Mouse (Mus musculus): ENCODE results near the gene Hus1b.

Gene Hus1b

GRCm38 (mm10) chr13:30947540-30947939 lies at the start of gene Hus1b:
TSS of gene Hus1b (minus strand) at chr13:30947759.
- DNase-seq (ENCODE audit: low read depth in 2 of 2, low spot score in 2 of 2): no peak

GRCm38 (mm10) chr13:30994249-30994858 lies 46.8 kb upstream of the Hus1b start:
- no peak for DNase-seq (ENCODE audit: low read depth in 2 of 2, low spot score in 2 of 2)

DNA sequence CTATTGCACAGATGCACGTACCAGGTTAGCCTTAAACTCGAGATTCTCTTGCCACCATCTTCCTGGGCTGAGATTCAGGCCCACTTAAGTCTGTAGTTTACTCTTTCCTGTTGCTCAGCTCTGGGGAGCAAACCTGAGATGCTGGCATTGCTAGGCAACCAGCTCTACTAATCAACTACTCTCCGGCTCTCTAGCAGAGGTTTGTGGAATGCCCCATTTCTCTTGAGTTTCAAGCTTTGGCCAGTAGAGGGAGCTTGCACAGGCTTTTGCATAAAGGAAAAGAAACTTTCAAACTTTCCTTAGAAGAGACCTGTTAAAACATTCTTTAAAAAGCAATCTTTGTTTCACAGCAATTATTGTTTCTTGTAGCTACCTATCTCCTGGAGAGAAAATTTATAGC lies 46.3 kb upstream of the Hus1b start:
- peak; percentile 31 to 52 for DNase-seq (ENCODE audit: low read depth in 2 of 2, low spot score in 2 of 2)

- DNase-seq (ENCODE audit: low read depth in 2 of 2, low spot score in 2 of 2): no peak
These were observed 42.7 kb upstream of the Hus1b start for GRCm38 (mm10) chr13:30990233-30990632.

DNA sequence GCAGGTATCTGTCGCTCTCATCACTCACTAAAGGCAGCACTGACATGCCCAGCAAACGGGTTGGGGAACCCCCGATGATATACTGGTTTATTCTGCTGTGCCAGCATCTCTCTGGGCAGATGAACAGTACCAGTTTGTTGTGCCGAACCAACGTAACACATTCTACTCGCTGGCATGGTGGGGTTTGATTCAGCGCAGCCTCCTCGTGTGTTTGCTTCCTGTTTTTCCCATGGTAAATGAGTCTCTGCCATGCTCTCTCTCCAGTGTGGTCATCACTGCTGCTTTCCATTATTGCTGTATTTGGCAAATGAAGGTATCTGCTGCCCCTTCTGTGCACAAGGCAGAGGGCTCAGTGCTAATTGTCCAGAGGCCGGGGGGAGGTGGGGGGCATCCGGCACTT lies 42.2 kb upstream of the Hus1b start:
- no peak for DNase-seq (ENCODE audit: low read depth in 2 of 2, low spot score in 2 of 2)

GRCm38 (mm10) chr13:30987686-30988085 lies 40.1 kb upstream of the Hus1b start:
- no peak for DNase-seq (ENCODE audit: low read depth in 2 of 2, low spot score in 2 of 2)

DNA sequence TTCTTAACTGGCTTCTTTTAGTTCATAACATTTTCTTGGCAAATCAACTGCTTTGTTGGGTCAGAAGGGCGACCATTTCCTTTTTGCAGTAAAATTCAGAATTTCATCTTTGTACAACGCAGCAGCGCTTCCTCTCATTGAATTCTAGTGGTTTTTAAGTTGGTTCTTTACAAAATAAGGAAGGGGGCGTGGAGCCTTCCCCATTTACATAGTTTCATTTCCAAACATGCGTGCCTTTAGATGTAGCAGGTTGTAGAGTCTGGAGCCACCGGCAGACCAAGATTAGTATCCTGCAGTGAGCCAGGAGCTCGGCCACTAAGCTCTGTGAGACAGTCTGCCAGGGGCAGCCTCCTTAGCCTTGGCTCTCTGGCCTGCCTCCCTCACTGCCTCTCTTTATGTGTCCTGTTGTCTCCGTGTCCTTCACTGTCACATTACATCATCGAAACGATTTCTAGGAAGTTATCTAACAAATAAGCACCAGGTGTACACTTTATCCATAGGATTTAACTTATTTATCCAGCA lies 39.4 kb upstream of the Hus1b start:
- no peak for DNase-seq (ENCODE audit: low read depth in 2 of 2, low spot score in 2 of 2)

GRCm38 (mm10) chr13:30985598-30986466 lies 38.3 kb upstream of the Hus1b start:
- no peak for DNase-seq (ENCODE audit: low read depth in 2 of 2, low spot score in 2 of 2)

GRCm38 (mm10) chr13:30985275-30985597 lies 37.7 kb upstream of the Hus1b start:
- no peak for DNase-seq (ENCODE audit: low read depth in 2 of 2, low spot score in 2 of 2)

DNA sequence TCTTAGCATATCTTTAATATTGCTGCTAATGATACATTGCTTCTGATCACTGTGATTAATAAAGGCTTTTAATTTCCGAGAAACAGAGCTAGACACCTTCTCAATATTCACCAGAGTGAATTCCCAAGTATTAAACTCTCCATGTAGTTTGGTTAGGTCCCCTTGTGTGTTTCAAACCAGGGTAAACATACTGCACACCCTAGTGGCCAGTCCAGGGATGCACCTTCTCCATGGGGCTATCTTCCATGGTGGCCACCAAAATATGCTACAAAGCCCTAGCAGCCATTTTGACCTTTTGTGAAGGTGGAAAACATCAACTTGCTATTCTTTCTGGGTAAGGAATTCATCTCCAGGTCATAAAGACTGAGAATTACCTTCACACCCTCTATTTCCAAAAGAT lies 34.1 kb upstream of the Hus1b start:
- peak; percentile 40 to 60 for DNase-seq (ENCODE audit: low read depth in 2 of 2, low spot score in 2 of 2)

DNA sequence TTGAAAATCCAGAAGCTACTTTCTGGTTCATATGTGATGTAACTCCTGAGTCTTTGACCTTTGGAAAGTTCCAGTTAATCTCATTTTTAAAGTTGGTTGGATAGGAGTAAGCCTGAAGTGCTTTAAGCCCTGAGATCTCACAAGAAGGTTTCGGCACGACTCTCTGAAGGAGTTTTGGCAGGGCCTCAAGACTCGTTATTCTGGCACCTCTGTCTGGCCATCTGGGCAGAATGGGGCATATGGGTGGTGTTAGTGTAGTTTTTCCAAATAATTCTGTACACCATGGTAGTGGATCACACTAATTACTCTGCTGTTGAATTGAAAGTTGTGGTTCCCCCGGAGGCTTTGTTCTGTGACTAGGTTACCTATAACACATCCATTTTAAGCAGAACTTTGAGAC lies 30.7 kb upstream of the Hus1b start:
- DNase-seq (ENCODE audit: low read depth in 2 of 2, low spot score in 2 of 2): no peak

DNA sequence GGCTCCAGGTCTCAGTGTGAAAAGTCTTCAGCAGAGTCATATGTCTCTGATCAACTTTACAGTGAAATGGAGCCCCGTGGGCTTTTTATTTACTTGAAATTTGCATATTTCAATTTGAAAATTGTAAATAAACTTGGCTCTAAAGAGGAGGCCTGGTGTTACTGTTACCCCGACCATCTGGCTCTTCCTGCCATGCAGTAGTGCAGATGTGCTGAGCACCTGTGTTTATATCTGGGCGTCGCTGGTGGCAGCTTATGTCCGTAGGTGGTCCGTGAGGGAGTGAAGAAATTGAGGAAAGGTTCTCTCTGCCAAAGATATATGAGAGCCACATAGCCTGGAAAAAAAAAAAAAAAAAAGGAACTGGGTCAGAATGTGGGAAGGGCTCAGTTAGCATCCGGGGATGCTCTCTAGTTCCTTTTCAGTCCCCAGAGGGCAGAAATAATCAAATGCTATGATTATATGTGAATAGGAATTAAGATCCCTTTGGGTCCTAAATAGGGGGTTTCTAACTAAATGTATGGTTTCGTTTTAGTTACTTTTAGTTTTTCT lies 29.1 kb upstream of the Hus1b start:
- DNase-seq (ENCODE audit: low read depth in 2 of 2, low spot score in 2 of 2): no peak

DNA sequence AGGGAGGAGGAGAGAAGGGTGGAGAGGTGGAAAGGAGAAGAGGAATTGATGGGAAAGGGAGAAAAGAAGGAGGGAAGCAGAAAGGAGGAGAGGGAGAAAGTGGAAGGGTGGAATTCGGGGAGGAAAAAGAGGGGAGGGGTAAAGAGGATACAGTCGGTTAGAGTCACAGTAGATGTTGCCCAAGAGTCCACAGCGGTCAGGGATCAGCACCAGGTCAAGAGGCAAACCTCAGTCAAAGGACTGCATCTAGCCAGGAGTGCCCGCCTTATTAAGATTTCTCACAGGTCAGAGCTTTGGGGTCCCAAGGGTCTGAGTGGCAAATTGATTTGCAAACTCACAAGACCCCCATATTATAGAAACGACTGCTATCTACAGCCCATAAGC lies 26.7 kb upstream of the Hus1b start:
- no peak for DNase-seq (ENCODE audit: low read depth in 2 of 2, low spot score in 2 of 2)

DNA sequence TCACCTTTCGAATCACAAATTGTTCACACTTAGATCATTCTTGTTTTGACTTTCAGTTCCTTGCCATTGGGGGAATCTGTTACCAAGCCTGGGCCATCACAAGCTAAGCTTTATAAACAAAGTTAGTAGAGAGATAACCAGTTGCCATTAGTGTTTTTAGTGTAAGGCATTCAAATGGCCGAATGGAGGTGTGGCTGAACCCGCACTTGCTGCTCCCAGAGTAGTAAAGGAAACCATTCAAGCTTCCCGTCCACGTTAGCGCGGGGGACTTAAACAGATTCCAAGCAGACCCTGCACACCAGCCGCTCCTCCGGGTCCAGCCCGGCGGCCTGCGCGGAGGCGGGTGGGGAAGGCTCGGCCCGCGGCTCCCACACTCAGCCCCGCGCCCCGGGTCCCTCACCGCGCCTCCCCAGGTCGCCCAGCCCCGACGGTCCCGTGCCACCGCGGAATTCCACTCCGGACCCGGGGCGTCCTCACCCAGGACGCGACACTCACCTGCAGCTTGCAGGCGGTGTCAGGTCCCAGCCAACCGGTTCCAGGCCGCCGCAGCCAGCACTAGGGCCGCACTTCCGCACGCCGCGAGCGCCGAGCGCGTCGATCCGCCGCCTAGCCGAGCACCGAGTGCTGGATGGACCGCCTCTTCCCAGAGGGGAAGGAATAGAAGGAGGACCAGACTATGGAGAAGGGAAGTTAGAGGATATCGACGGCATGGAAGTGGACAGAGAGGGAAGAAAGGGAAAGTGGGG lies 26.1 kb upstream of the Hus1b start, which contains the start of the genes Exoc2 and Gm5447:
TSS of gene Exoc2 (minus strand) at position 593 of the 746 bp plus-strand sequence.
TSS of gene Gm5447 (plus strand) at position 704 of the 746 bp plus-strand sequence.
- peak; percentile 60 to 73 for DNase-seq (ENCODE audit: low read depth in 2 of 2, low spot score in 2 of 2)

DNA sequence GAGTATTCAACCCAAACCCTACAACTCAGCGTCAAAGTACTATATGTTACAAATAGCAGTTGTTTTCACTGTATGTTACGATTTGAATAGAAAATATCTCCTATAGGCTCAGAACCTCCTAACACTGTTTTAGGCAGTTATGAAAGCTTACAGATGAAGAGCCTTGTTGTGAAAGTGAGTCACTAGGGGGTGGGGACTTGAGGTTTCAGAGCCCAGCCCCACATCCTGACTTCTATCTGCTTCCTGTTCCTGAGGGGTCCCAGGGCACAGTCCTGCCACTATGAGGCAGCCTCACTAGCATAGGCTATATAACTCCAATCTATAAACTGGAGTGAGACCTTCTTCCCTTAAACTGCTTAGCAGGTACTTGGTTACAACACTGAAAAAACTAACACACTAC lies 24.5 kb upstream of the Hus1b start:
- DNase-seq (ENCODE audit: low read depth in 2 of 2, low spot score in 2 of 2): peak; percentile 50 to 62

DNA sequence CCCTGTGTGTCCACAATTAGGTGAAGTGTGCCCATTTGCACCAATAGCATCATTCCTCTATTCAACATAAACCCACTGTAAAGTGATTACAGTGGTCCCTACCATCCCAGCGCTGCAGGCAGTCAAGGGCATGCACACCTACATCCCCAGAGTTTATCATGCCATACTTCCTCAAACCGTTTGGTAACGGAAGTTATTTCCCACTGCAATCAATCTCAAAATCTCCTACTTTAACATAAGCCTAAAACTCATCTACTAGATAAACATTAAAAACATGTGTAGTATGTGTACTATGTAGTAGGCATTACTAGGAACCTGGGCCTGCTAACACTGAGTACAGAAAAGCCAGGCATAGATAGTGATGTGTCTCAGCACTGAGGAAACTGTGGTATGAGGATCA lies 23.5 kb upstream of the Hus1b start:
- no peak for DNase-seq (ENCODE audit: low read depth in 2 of 2, low spot score in 2 of 2)

- no peak for DNase-seq (ENCODE audit: low read depth in 2 of 2, low spot score in 2 of 2)
These were observed 20.8 kb upstream of the Hus1b start for GRCm38 (mm10) chr13:30968311-30968710.

DNA sequence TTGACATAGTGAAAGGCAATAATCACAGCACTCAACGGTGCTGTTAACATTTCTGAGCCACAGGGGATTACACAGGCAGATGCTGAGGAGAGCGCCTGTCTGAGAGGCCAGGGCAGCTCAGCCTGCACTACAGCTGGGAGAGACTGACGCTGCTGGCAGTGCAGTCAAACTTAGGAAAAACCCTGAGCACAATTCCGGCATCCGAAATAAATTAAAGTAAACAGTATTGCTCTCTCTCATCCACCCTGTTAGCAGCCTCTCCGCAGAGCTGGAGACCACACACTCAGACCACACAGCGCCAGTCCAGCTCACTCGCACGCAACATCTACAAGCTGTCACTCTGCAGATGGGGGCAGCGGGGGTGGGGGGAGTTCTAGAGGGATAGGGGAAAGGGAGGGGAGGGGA lies 18.9 kb upstream of the Hus1b start:
- no peak for DNase-seq (ENCODE audit: low read depth in 2 of 2, low spot score in 2 of 2)

DNA sequence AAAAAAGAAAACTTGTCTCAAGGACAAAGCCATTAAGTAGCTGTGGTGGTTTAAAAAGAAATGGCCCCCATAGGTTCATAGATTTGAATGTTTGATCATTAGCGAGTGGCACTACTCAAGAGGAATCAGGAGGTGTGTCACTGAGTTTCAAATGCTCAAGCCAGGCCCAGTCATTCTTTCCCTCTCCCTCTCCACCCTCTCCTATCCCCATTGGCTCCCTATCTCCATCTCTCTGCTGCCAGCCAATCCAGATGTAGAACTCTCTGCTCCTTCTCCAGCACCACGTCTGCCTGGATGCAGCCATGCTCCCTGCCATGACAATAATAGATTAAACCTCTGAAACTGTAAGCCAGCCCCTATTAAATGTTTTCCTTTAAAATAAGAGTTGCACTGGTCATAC lies 14.4 kb upstream of the Hus1b start:
- DNase-seq (ENCODE audit: low read depth in 2 of 2, low spot score in 2 of 2): no peak

DNA sequence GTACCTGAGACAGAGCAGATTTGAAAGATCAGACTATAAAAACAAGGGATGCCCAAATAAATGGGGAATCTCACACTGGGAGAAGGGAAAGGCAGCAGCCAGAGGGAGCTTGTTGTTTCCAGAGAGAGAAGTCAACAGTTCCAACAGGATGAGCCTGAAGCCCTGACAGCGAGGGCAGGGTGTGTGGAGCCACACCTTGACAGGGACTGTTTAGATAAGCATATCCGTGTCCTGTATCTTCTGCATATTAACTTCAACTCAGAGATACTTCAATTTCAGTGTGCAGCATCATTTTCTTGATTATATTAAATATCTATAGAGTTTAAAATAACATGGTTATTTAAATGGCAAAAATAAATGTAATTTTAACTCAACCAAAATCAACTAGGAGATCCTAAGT lies 13.2 kb upstream of the Hus1b start:
- DNase-seq (ENCODE audit: low read depth in 2 of 2, low spot score in 2 of 2): no peak

- DNase-seq (ENCODE audit: low read depth in 2 of 2, low spot score in 2 of 2): no peak
These were observed 6.0 kb upstream of the Hus1b start for GRCm38 (mm10) chr13:30953580-30953979.

All from CD8-positive naive resting alpha-beta T cell, adult 2 months (primary cell).